Mouse (Mus musculus) CH12.LX (cell line): ENCODE results near the gene Gpx6.

Source experiments
- CTCF ChIP-seq, 2 experiments: IDR thresholded peaks in 1 of 2; conservative IDR thresholded peaks in 1 of 2; 2 replicates each; pipeline ENCODE4 v1.5.1; 2011 to 2012; ENCODE audit warnings: low read depth in 2 of 2, low read length in 2 of 2, improper control_type of control experiment in 1 of 2, inconsistent platforms in 1 of 2, mild to moderate bottlenecking in 1 of 2, moderate library complexity in 1 of 2
- EP300 ChIP-seq: IDR thresholded peaks from 2 replicates; pipeline ENCODE4 v1.6.1; 2011; ENCODE audit warnings: low read length, improper control_type of control experiment
- GABPA ChIP-seq: IDR thresholded peaks from 2 replicates; pipeline ENCODE4 v1.6.1; 2012; ENCODE audit warnings: low read depth, low read length, improper control_type of control experiment, inconsistent platforms; ENCODE audit not compliant: insufficient replicate concordance
- MAFK ChIP-seq: IDR thresholded peaks from 2 replicates; pipeline ENCODE4 v1.6.1; 2011; ENCODE audit warnings: low read length, improper control_type of control experiment; ENCODE audit not compliant: insufficient replicate concordance
- MEF2A ChIP-seq: IDR thresholded peaks from 2 replicates; pipeline ENCODE4 v1.6.1; 2014; ENCODE audit warnings: low read depth, mild to moderate bottlenecking, inconsistent platforms, low read length, improper control_type of control experiment, borderline replicate concordance
- POLR2A ChIP-seq: IDR thresholded peaks from 2 replicates; pipeline ENCODE4 v1.6.1; 2011; ENCODE audit warnings: low read depth, mild to moderate bottlenecking, improper control_type of control experiment, low read length
- SIN3A ChIP-seq: IDR thresholded peaks from 2 replicates; pipeline ENCODE4 v1.6.1; 2012; ENCODE audit warnings: low read length, improper control_type of control experiment, inconsistent platforms

DNA sequence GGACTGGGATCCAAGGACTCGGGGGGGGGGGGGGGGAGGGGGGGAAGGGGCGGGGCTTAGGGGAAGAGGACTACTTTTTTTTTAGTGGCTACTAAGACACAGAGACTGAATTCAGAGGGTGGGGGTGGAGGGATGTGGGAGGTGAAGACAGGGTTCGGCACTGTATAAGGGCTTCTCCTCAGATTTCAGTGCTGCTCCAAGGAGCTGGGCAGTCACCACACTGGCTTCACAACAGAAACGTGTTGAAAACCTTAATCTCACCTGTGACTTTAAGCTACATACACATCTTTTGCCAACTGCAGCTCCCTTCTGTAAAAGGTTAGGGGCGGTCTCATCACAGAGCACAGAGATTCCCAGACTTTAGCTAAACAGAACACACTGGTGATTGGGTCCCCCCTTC lies 929 bp downstream of the Gpx6 start:
- TF ChIP-seq EP300 (no peak), SIN3A (no peak), CTCF (conservative IDR thresholded peaks at IDR 0.05 in 1 of 2, IDR thresholded peaks at IDR 0.05 in 1 of 2; ENCODE audit: low read depth in 2 of 2, low read length in 2 of 2) (no peak), GABPA (no peak), MEF2A (no peak), POLR2A (no peak), MAFK (no peak)
